Mouse (Mus musculus): ENCODE results near the gene Cdr2. TPM values are rescaled to one million over a fixed set of nuclear protein-coding genes. Genes with fewer than 3 reads are reported as not detected.
"Not testable (repeated sequence)": the region's sequence is repeated elsewhere in the genome, so short reads cannot be mapped to it uniquely, and the experiment has no call there.

Cdr2 gene
- total and polyA plus RNA-seq, 3 experiments, result 15.8 to 17.4 TPM; not detected in 1

- H3K27me3 ChIP-seq (ENCODE audit: control insufficient read depth in 1 of 2, insufficient read depth in 2 of 2, low read length in 2 of 2), result no peaks in the 10 kb centered on the region
- H3K79me2 ChIP-seq (ENCODE audit: control insufficient read depth, insufficient read depth, low read length, poor library complexity), result peaks cover 7% of the 10 kb centered on the region
- no peaks in the 10 kb centered on the region for H3K9me3 ChIP-seq (replicated peaks; ENCODE audit: insufficient read depth, low read length)
- H3K4me3 ChIP-seq (ENCODE audit: control insufficient read depth in 1 of 2, insufficient read depth in 1 of 2, low read depth in 2 of 2, low read length in 2 of 2), result no peak overlapping the region
- peak; percentile 71 for DNase-seq (ENCODE audit: low read depth, low spot score)
- no peak overlapping the region for H3K9ac ChIP-seq (ENCODE audit: control insufficient read depth, low read depth, low read length, poor library complexity, severe bottlenecking)
- H3K4me1 ChIP-seq (ENCODE audit: control insufficient read depth in 1 of 2, insufficient read depth in 2 of 2, low read length in 2 of 2), result peaks cover 0 to 2% of the 10 kb centered on the region in 2 experiments; a peak in 1 of 4 replicates
- H3K27ac ChIP-seq (ENCODE audit: control insufficient read depth, low read depth, low read length), result no peak overlapping the region
- H3K36me3 ChIP-seq (ENCODE audit: control insufficient read depth in 1 of 2, insufficient read depth in 2 of 2, low read length in 2 of 2), result peaks cover 0 to 3% of the 10 kb centered on the region in 2 experiments; a peak in 1 of 4 replicates
- TF ChIP-seq RCOR1 (IDR thresholded peaks at IDR 0.05; ENCODE audit: low read depth, low read length) (no peak), TBP (IDR thresholded peaks at IDR 0.05; ENCODE audit: low read depth, low read length) (peak; percentile 93), SMC3 (IDR thresholded peaks at IDR 0.05; ENCODE audit: low read depth, low read length) (peak; percentile 97), USF1 (IDR thresholded peaks at IDR 0.05; ENCODE audit: low read depth, low read length) (no peak), SIN3A (IDR thresholded peaks at IDR 0.05; ENCODE audit: low read length) (peak; percentile 70; the same call in 1 of the 2 replicates), MXI1 (IDR thresholded peaks at IDR 0.05; ENCODE audit: low read depth, low read length) (peak; percentile 37), ELF1 (IDR thresholded peaks at IDR 0.05; ENCODE audit: low read depth, low read length) (0 out of 2 replicates have a peak, but pooled peaks have one; percentile 16), CTCF (IDR thresholded peaks at IDR 0.05 in 2 of 3, conservative IDR thresholded peaks at IDR 0.05 in 1 of 3; ENCODE audit: control insufficient read depth in 1 of 3, insufficient read depth in 1 of 3, low read depth in 2 of 3, low read length in 3 of 3, poor library complexity in 1 of 3, severe bottlenecking in 1 of 3) (peak in 2 of 3 experiments; percentile 30 to 86; a peak in 5 of 6 replicates), GATA1 (IDR thresholded peaks at IDR 0.05; ENCODE audit: low read depth, low read length) (no peak), RAD21 (IDR thresholded peaks at IDR 0.05; ENCODE audit: low read depth, low read length) (peak; percentile 89), ZC3H11A (IDR thresholded peaks at IDR 0.05; ENCODE audit: low read depth, low read length) (peak; percentile 94)
These were observed 68.8 kb downstream of the Cdr2 start for GRCm38 (mm10) chr7:120913332-120913731.

GRCm38 (mm10) chr7:120911268-120911667, 70.8 kb downstream of the Cdr2 start:
- not testable (repeated sequence) for H3K27ac ChIP-seq (ENCODE audit: control insufficient read depth, low read depth, low read length); H3K79me2 ChIP-seq (ENCODE audit: control insufficient read depth, insufficient read depth, low read length, poor library complexity); H3K36me3 ChIP-seq (ENCODE audit: control insufficient read depth in 1 of 2, insufficient read depth in 2 of 2, low read length in 2 of 2); H3K27me3 ChIP-seq (ENCODE audit: control insufficient read depth in 1 of 2, insufficient read depth in 2 of 2, low read length in 2 of 2); H3K4me1 ChIP-seq (ENCODE audit: control insufficient read depth in 1 of 2, insufficient read depth in 2 of 2, low read length in 2 of 2); H3K9me3 ChIP-seq (replicated peaks; ENCODE audit: insufficient read depth, low read length); H3K4me3 ChIP-seq (ENCODE audit: control insufficient read depth in 1 of 2, insufficient read depth in 1 of 2, low read depth in 2 of 2, low read length in 2 of 2); H3K9ac ChIP-seq (ENCODE audit: control insufficient read depth, low read depth, low read length, poor library complexity, severe bottlenecking)
- peak; percentile 88 for TF ChIP-seq TBP (IDR thresholded peaks at IDR 0.05; ENCODE audit: low read depth, low read length)
- peak; percentile 19 for DNase-seq (ENCODE audit: low read depth, low spot score)

GRCm38 (mm10) chr7:120910172-120910571, 71.9 kb downstream of the Cdr2 start:
- H3K79me2 ChIP-seq (ENCODE audit: control insufficient read depth, insufficient read depth, low read length, poor library complexity); H3K36me3 ChIP-seq (ENCODE audit: control insufficient read depth in 1 of 2, insufficient read depth in 2 of 2, low read length in 2 of 2); H3K4me1 ChIP-seq (ENCODE audit: control insufficient read depth in 1 of 2, insufficient read depth in 2 of 2, low read length in 2 of 2); H3K27ac ChIP-seq (ENCODE audit: control insufficient read depth, low read depth, low read length); H3K9ac ChIP-seq (ENCODE audit: control insufficient read depth, low read depth, low read length, poor library complexity, severe bottlenecking); H3K9me3 ChIP-seq (replicated peaks; ENCODE audit: insufficient read depth, low read length); H3K4me3 ChIP-seq (ENCODE audit: control insufficient read depth in 1 of 2, insufficient read depth in 1 of 2, low read depth in 2 of 2, low read length in 2 of 2); H3K27me3 ChIP-seq (ENCODE audit: control insufficient read depth in 1 of 2, insufficient read depth in 2 of 2, low read length in 2 of 2): not testable (repeated sequence)
- DNase-seq (ENCODE audit: low read depth, low spot score), result peak; percentile 48
- TF ChIP-seq CTCF (IDR thresholded peaks at IDR 0.05 in 2 of 3, conservative IDR thresholded peaks at IDR 0.05 in 1 of 3; ENCODE audit: control insufficient read depth in 1 of 3, insufficient read depth in 1 of 3, low read depth in 2 of 3, low read length in 3 of 3, poor library complexity in 1 of 3, severe bottlenecking in 1 of 3), result peak; percentile 18 to 44 (median 29); a peak in 4 of 6 replicates

Other genes starting within 250 kb of the Cdr2 start
- gene Vwa3a, start 243.0 kb downstream of the Cdr2 start, total RNA-seq (2012; rRNA removed), result not detected in 2 replicates
- gene Vwa3a, start 243.0 kb downstream of the Cdr2 start, polyA plus RNA-seq (2012; ENCODE audit: insufficient read depth in 1 of 2, insufficient read length in 2 of 2, low read depth in 1 of 2, low replicate concordance in 2 of 2, missing spikeins in 1 of 2), result not detected
- gene Gm5737, start 169.9 kb downstream of the Cdr2 start, total RNA-seq (2012; rRNA removed), result not detected in 2 replicates
- not detected for gene Gm5737, start 169.9 kb downstream of the Cdr2 start, polyA plus RNA-seq (2012; ENCODE audit: insufficient read depth in 1 of 2, insufficient read length in 2 of 2, low read depth in 1 of 2, low replicate concordance in 2 of 2, missing spikeins in 1 of 2)
- gene Eef2k, start 139.5 kb downstream of the Cdr2 start, total RNA-seq (2012; rRNA removed), result 56.1 and 69.2 TPM in 2 replicates
- gene Eef2k, start 139.5 kb downstream of the Cdr2 start, polyA plus RNA-seq (2012; ENCODE audit: insufficient read depth in 1 of 2, insufficient read length in 2 of 2, low read depth in 1 of 2, low replicate concordance in 2 of 2, missing spikeins in 1 of 2), result 10 to 100 TPM in 1 of 2 experiments, not detected in 1; 56.2 TPM
- gene Polr3e, start 64.6 kb downstream of the Cdr2 start, total RNA-seq (2012; rRNA removed), result 39.1 and 39.4 TPM in 2 replicates
- 10 to 100 TPM in 1 of 2 experiments, not detected in 1; 50.1 TPM for gene Polr3e, start 64.6 kb downstream of the Cdr2 start, polyA plus RNA-seq (2012; ENCODE audit: insufficient read depth in 1 of 2, insufficient read length in 2 of 2, low read depth in 1 of 2, low replicate concordance in 2 of 2, missing spikeins in 1 of 2)
- not detected in 2 replicates for gene Mfsd13b, start 197 bp upstream of the Cdr2 start, total RNA-seq (2012; rRNA removed)
- under 1 TPM in 1 of 2 experiments, not detected in 1; 0.17 TPM for gene Mfsd13b, start 197 bp upstream of the Cdr2 start, polyA plus RNA-seq (2012; ENCODE audit: insufficient read depth in 1 of 2, insufficient read length in 2 of 2, low read depth in 1 of 2, low replicate concordance in 2 of 2, missing spikeins in 1 of 2)
- 33.4 and 39.8 TPM in 2 replicates for gene Mettl9, start 52.1 kb upstream of the Cdr2 start, total RNA-seq (2012; rRNA removed)
- gene Mettl9, start 52.1 kb upstream of the Cdr2 start, polyA plus RNA-seq (2012; ENCODE audit: insufficient read depth in 1 of 2, insufficient read length in 2 of 2, low read depth in 1 of 2, low replicate concordance in 2 of 2, missing spikeins in 1 of 2), result 10 to 100 TPM; 73.3 to 80.4 TPM
- gene Igsf6, start 92.3 kb upstream of the Cdr2 start, total RNA-seq (2012; rRNA removed), result 0.08 and 0.10 TPM in 2 replicates
- under 1 TPM in 1 of 2 experiments, not detected in 1; 0.42 TPM for gene Igsf6, start 92.3 kb upstream of the Cdr2 start, polyA plus RNA-seq (2012; ENCODE audit: insufficient read depth in 1 of 2, insufficient read length in 2 of 2, low read depth in 1 of 2, low replicate concordance in 2 of 2, missing spikeins in 1 of 2)
- 0.13 and 0.23 TPM in 2 replicates for gene Otoa, start 99.3 kb upstream of the Cdr2 start, total RNA-seq (2012; rRNA removed)
- gene Otoa, start 99.3 kb upstream of the Cdr2 start, polyA plus RNA-seq (2012; ENCODE audit: insufficient read depth in 1 of 2, insufficient read length in 2 of 2, low read depth in 1 of 2, low replicate concordance in 2 of 2, missing spikeins in 1 of 2), result under 1 TPM in 1 of 2 experiments, not detected in 1; 0.04 TPM